Mouse (Mus musculus): Measurements from ENCODE around the gene Gm3238.

GRCm38 (mm10) chr10:77735928-77736327 is 35.2 kb downstream of the Gm3238 start:
- no peak for TF ChIP-seq POLR2A (IDR thresholded peaks at IDR 0.05; ENCODE audit: low read depth, low read length)
- TF ChIP-seq SMC3 (IDR thresholded peaks at IDR 0.05; ENCODE audit: low read depth, low read length), result no peak
- no peak for TF ChIP-seq EP300 (IDR thresholded peaks at IDR 0.05; ENCODE audit: low read length)
- TF ChIP-seq TCF12 (IDR thresholded peaks at IDR 0.05; ENCODE audit: low read depth, low read length), result no peak
- no peak for TF ChIP-seq CTCF (conservative IDR thresholded peaks at IDR 0.05 in 1 of 2, IDR thresholded peaks at IDR 0.05 in 1 of 2; ENCODE audit: low read depth in 2 of 2, low read length in 2 of 2)
- TF ChIP-seq MAX (IDR thresholded peaks at IDR 0.05; ENCODE audit: low read length), result no peak
- no peak for TF ChIP-seq USF2 (conservative IDR thresholded peaks at IDR 0.05; ENCODE audit: low read depth, low read length)
- no peak for TF ChIP-seq RCOR1 (conservative IDR thresholded peaks at IDR 0.05; ENCODE audit: low read depth, low read length)

Measured in CH12.LX (cell line).